Mouse (Mus musculus): ENCODE data around the gene 4930412O13Rik.

DNA sequence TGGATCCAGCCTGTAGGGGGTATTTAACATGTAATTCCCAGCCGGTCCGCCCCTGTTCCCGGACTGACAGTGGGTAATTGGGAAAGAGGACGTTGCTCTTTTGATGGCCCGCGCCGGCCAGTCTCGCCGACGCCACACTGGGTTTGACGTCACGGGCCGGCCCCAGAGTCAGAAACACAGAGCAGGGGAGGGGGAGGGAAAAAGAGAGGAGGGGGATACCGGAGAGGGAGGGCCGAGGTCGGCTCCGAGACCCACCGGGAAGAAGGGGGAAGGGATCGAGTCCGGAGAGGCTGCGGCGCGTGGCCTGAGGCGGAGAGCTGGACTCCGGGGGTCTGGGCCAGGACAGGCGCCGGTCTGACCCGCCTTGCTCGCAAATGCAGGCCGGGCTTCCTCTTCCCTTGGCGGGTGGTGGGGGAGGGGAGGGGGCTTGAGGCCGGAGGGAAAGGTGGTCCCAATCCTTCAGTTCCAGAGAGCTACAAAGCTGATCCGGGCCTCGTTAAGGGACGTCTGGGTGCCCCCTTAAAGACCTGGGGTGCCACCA is at the start of gene 4930412O13Rik:
- TF ChIP-seq CTCF (conservative IDR thresholded peaks at IDR 0.05 in 1 of 2, IDR thresholded peaks at IDR 0.05 in 1 of 2; ENCODE audit: low read depth in 2 of 2, low read length in 2 of 2) (no peak), ZNF384 (IDR thresholded peaks at IDR 0.05; ENCODE audit: low read depth, low read length) (no peak), TCF12 (IDR thresholded peaks at IDR 0.05; ENCODE audit: low read depth, low read length) (no peak), MEF2A (IDR thresholded peaks at IDR 0.05; ENCODE audit: borderline replicate concordance, low read depth, low read length) (no peak), POLR2A (IDR thresholded peaks at IDR 0.05; ENCODE audit: low read depth, low read length) (no peak), E2F4 (IDR thresholded peaks at IDR 0.05; ENCODE audit: insufficient replicate concordance, low read depth, low read length) (no peak), EP300 (IDR thresholded peaks at IDR 0.05; ENCODE audit: low read length) (no peak), HCFC1 (IDR thresholded peaks at IDR 0.05; ENCODE audit: low read depth, low read length) (no peak), NRF1 (IDR thresholded peaks at IDR 0.05; ENCODE audit: low read depth, low read length) (no peak), NELFE (IDR thresholded peaks at IDR 0.05; ENCODE audit: low read depth, low read length) (no peak), GABPA (IDR thresholded peaks at IDR 0.05; ENCODE audit: insufficient replicate concordance, low read depth, low read length) (no peak)
